Mouse (Mus musculus) bone marrow, adult 2 months (tissue): Measurements from ENCODE around the gene Tyro3. TPM values are rescaled to one million over a fixed set of nuclear protein-coding genes. Genes with fewer than 3 reads are reported as not detected.

ENCODE experiments used
- H3K27ac ChIP-seq: fragments of 200-500 bp; 2 replicates; pipeline ENCODE4 v1.5.1; 2012; ENCODE audit warnings: low read depth, mild to moderate bottlenecking, control low read depth, inconsistent platforms, low read length; ENCODE audit not compliant: control insufficient read depth, poor library complexity, insufficient read depth
- H3K4me1 ChIP-seq: fragments of 200-500 bp; 2 replicates; pipeline ENCODE4 v1.6.1; 2011; ENCODE audit warnings: low read length; ENCODE audit not compliant: control insufficient read depth, insufficient read depth
- H3K4me3 ChIP-seq: fragments of 200-500 bp; replicated peaks from 2 replicates; pipeline ENCODE3; 2011; ENCODE audit warnings: mild to moderate bottlenecking, low read depth, low read length, control low read depth; ENCODE audit not compliant: control insufficient read depth
- CTCF ChIP-seq: fragments of 200-500 bp; IDR thresholded peaks from 2 replicates; pipeline ENCODE4 v1.5.1; 2011; ENCODE audit warnings: low read length, control low read depth; ENCODE audit not compliant: control insufficient read depth, insufficient read depth
- POLR2A ChIP-seq: fragments of 200-500 bp; IDR thresholded peaks from 2 replicates; pipeline ENCODE4 v1.6.1; 2011; ENCODE audit warnings: low read depth, mild to moderate bottlenecking, control low read depth, low read length, borderline replicate concordance; ENCODE audit not compliant: control insufficient read depth
- WGBS: fragments of 180-500 bp; shearing (Covaris S2); methylation state at CpG from one replicate; pipeline ENCODE4 v1.1.7; 2018; 5-methylcytosine and 5-hydroxymethylcytosine counted together
- polyA plus RNA-seq: library from polyadenylated mRNA; stranded (reverse); fragments of >200 nt; gene quantifications from 2 replicates; pipeline ENCODE4 v1.2.4, GENCODE M21; 2011; ENCODE audit warnings: low replicate concordance; ENCODE audit not compliant: missing spikeins, insufficient read depth, insufficient read length

Gene Tyro3
- polyA plus RNA-seq, 1 experiment = 0.75 TPM

- 78% methylated on average over 14 of the region's 14 CpGs for WGBS
- no peak overlapping the region for H3K4me3 ChIP-seq
- no peaks in the 10 kb centered on the region for H3K4me1 ChIP-seq
- TF ChIP-seq CTCF (no peak), POLR2A (no peak)
- H3K27ac ChIP-seq = no peak overlapping the region
Observed at GRCm38 (mm10) chr2:119811490-119812146, 14.1 kb downstream of the Tyro3 start.

GRCm38 (mm10) chr2:119814376-119814933 lies 16.9 kb downstream of the Tyro3 start:
- 59% methylated on average over 7 of the region's 7 CpGs for WGBS
- TF ChIP-seq CTCF = no peak
- no peak for TF ChIP-seq POLR2A

GRCm38 (mm10) chr2:119816611-119817010 lies 19.1 kb downstream of the Tyro3 start:
- Histone ChIP-seq H3K27ac (no peak overlapping the region), H3K4me3 (no peak overlapping the region), H3K4me1 (no peaks in the 10 kb centered on the region)
- WGBS = 87% methylated on average over 13 of the region's 13 CpGs
- no peak for TF ChIP-seq POLR2A
- no peak for TF ChIP-seq CTCF

More at GRCm38 (mm10) chr2:119814376-119814933, 16.9 kb downstream of the Tyro3 start:
- Histone ChIP-seq H3K4me1 (no peaks in the 10 kb centered on the region), H3K4me3 (no peak overlapping the region), H3K27ac (no peak overlapping the region)

GRCm38 (mm10) chr2:119817047-119817446 lies 19.5 kb downstream of the Tyro3 start:
- Histone ChIP-seq H3K4me3 (no peak overlapping the region), H3K4me1 (no peaks in the 10 kb centered on the region), H3K27ac (no peak overlapping the region)
- TF ChIP-seq CTCF (no peak), POLR2A (no peak)
- WGBS = 75% methylated on average over 5 of the region's 5 CpGs

- Histone ChIP-seq H3K4me3 (no peak overlapping the region), H3K4me1 (no peaks in the 10 kb centered on the region), H3K27ac (no peak overlapping the region)
- no peak for TF ChIP-seq POLR2A
- no peak for TF ChIP-seq CTCF
- WGBS = 71% methylated on average over 9 of the region's 9 CpGs
Observed at GRCm38 (mm10) chr2:119818668-119819272, 21.2 kb downstream of the Tyro3 start.

GRCm38 (mm10) chr2:119821136-119821535 lies 23.6 kb downstream of the Tyro3 start:
- whole genome bisulfite sequencing = 86% methylated on average over 9 of the region's 9 CpGs
- H3K4me1 ChIP-seq = no peaks in the 10 kb centered on the region
- H3K4me3 ChIP-seq = no peak overlapping the region
- no peak for TF ChIP-seq POLR2A
- TF ChIP-seq CTCF = no peak
- H3K27ac ChIP-seq = no peak overlapping the region

GRCm38 (mm10) chr2:119830579-119830978 lies 33.0 kb downstream of the Tyro3 start:
- Histone ChIP-seq H3K27ac (no peak overlapping the region), H3K4me1 (no peaks in the 10 kb centered on the region; the same call in 1 of the 2 replicates), H3K4me3 (no peak overlapping the region)
- TF ChIP-seq POLR2A = no peak
- WGBS = 74% methylated on average over 2 of the region's 2 CpGs

GRCm38 (mm10) chr2:119834231-119834630 lies 36.7 kb downstream of the Tyro3 start:
- TF ChIP-seq CTCF = no peak
- no peak for TF ChIP-seq POLR2A
- WGBS = 70% methylated on average over 4 of the region's 4 CpGs
- H3K27ac ChIP-seq = no peak overlapping the region
- H3K4me1 ChIP-seq = no peaks in the 10 kb centered on the region; the same call in 1 of the 2 replicates
- no peak overlapping the region for H3K4me3 ChIP-seq

GRCm38 (mm10) chr2:119837616-119838015 lies 40.1 kb downstream of the Tyro3 start:
- H3K4me3 ChIP-seq = no peak overlapping the region
- no peak overlapping the region for H3K27ac ChIP-seq
- TF ChIP-seq POLR2A (no peak), CTCF (no peak)
- H3K4me1 ChIP-seq = no peaks in the 10 kb centered on the region; the same call in 1 of the 2 replicates
- WGBS = 85% methylated on average over 7 of the region's 7 CpGs
